Mouse (Mus musculus) embryonic stem cell, embryonic (primary cell): ENCODE measurements at regions not wholly inside any gene's neighbourhood (a gene's known extent, or its start where the extent isn't known, plus 50 kb on each side); places are given as distances from the start of the nearest gene placed in this dataset.

ENCODE experiments used
- CTCF ChIA-PET, 4 experiments: fragments of 300-600 bp in 2 of 4; fragments of 350-600 bp in 2 of 4; sonication (Branson Sonifier 250); formaldehyde crosslinking; loops; one replicate each; lab custom pipeline; 2022; ENCODE audit warnings: inconsistent platforms in 2 of 4; lab: Charles Lee
- POLR2A ChIA-PET, 4 experiments: fragments of 300-600 bp in 2 of 4; fragments of 350-600 bp in 2 of 4; sonication (Branson Sonifier 250); formaldehyde crosslinking; loops; one replicate each; lab custom pipeline; 2022; ENCODE audit warnings: antibody characterized with exemption in 4 of 4, inconsistent platforms in 1 of 4; lab: Charles Lee

GRCm38 (mm10) chr10:8036293-8036692 is 80.3 kb upstream of the Tab2 start:
- ChIA-PET CTCF (no interaction called here), POLR2A (no interaction called here)

- ChIA-PET CTCF (no interaction called here), POLR2A (no interaction called here)
These were observed 79.3 kb upstream of the Tab2 start for GRCm38 (mm10) chr10:8035310-8035709.

GRCm38 (mm10) chr10:8032203-8032602 is 76.2 kb upstream of the Tab2 start:
- ChIA-PET POLR2A (no interaction called here), CTCF (no interaction called here)

- POLR2A ChIA-PET, result no interaction called here
- CTCF ChIA-PET, result interaction anchor here in 1 of 4 experiments (0.6 kb wide), 1 partner anchor 58 kb away, joined by 3 read pairs; no protein-coding TSS in a partner anchor
These were observed 72.8 kb upstream of the Tab2 start for GRCm38 (mm10) chr10:8028840-8029239.

GRCm38 (mm10) chr10:8027023-8027422 is 71.0 kb upstream of the Tab2 start:
- CTCF ChIA-PET, result no interaction called here
- POLR2A ChIA-PET, result interaction anchor here in 1 of 4 experiments (0.6 kb wide), 1 partner anchor 20 kb away, joined by 4 read pairs; no protein-coding TSS in a partner anchor

- POLR2A ChIA-PET, result interaction anchor here in 1 of 4 experiments (0.6 kb wide), 1 partner anchor 504 kb away, joined by 4 read pairs; no protein-coding TSS in a partner anchor
These were observed 67.7 kb upstream of the Tab2 start for GRCm38 (mm10) chr10:8023741-8024140.

GRCm38 (mm10) chr10:8021971-8022370 is 65.9 kb upstream of the Tab2 start:
- ChIA-PET POLR2A (interaction anchor here in 1 of 4 experiments (0.7 kb wide), 1 partner anchor 96 kb away, joined by 3 read pairs; no protein-coding TSS in a partner anchor), CTCF (no interaction called here)

More at GRCm38 (mm10) chr10:8023741-8024140, 67.7 kb upstream of the Tab2 start:
- CTCF ChIA-PET, result no interaction called here

GRCm38 (mm10) chr10:8020916-8021705 is 65.1 kb upstream of the Tab2 start:
- CTCF ChIA-PET, result no interaction called here
- POLR2A ChIA-PET, result no interaction called here

- POLR2A ChIA-PET, result no interaction called here
- CTCF ChIA-PET, result interaction anchor here in 1 of 4 experiments (0.7 kb wide), 1 partner anchor 48 kb away, joined by 4 read pairs; no protein-coding TSS in a partner anchor
These were observed 64.1 kb upstream of the Tab2 start for GRCm38 (mm10) chr10:8020113-8020512.

- ChIA-PET POLR2A (no interaction called here), CTCF (interaction anchor here in 1 of 4 experiments (0.5 kb wide), 1 partner anchor 134 kb away, joined by 3 read pairs; no protein-coding TSS in a partner anchor)
These were observed 62.4 kb upstream of the Tab2 start for GRCm38 (mm10) chr10:8018229-8019026.

GRCm38 (mm10) chr10:8016741-8017140 is 60.7 kb upstream of the Tab2 start:
- POLR2A ChIA-PET, result no interaction called here
- CTCF ChIA-PET, result no interaction called here

GRCm38 (mm10) chr10:8011744-8012143 is 55.7 kb upstream of the Tab2 start:
- CTCF ChIA-PET, result no interaction called here
- POLR2A ChIA-PET, result no interaction called here

- CTCF ChIA-PET, result no interaction called here
- POLR2A ChIA-PET, result no interaction called here
These were observed 55.1 kb upstream of the Tab2 start for GRCm38 (mm10) chr10:8011138-8011537.

GRCm38 (mm10) chr10:8009855-8010254 is 53.8 kb upstream of the Tab2 start:
- ChIA-PET POLR2A (interaction anchor here in 1 of 4 experiments (0.6 kb wide), 1 partner anchor 352 kb away, joined by 3 read pairs; no protein-coding TSS in a partner anchor), CTCF (no interaction called here)

- ChIA-PET CTCF (no interaction called here), POLR2A (interaction anchor here in 1 of 4 experiments (0.7 kb wide), 1 partner anchor 19 kb away, joined by 4 read pairs; no protein-coding TSS in a partner anchor)
These were observed 51.9 kb upstream of the Tab2 start for GRCm38 (mm10) chr10:8007990-8008368.

GRCm38 (mm10) chr10:8007286-8007989 is 51.4 kb upstream of the Tab2 start:
- ChIA-PET POLR2A (interaction anchor here in 1 of 4 experiments (0.7 kb wide), 1 partner anchor 19 kb away, joined by 4 read pairs; no protein-coding TSS in a partner anchor), CTCF (no interaction called here)
